Mouse (Mus musculus) bone marrow, adult 2 months (tissue): Measurements from ENCODE around the gene Olfr1450.

Experiments used
- CTCF ChIP-seq: fragments of 200-500 bp; IDR thresholded peaks from 2 replicates; pipeline ENCODE4 v1.5.1; 2011; ENCODE audit warnings: low read length, control low read depth; ENCODE audit not compliant: control insufficient read depth, insufficient read depth
- POLR2A ChIP-seq: fragments of 200-500 bp; IDR thresholded peaks from 2 replicates; pipeline ENCODE4 v1.6.1; 2011; ENCODE audit warnings: low read depth, mild to moderate bottlenecking, control low read depth, low read length, borderline replicate concordance; ENCODE audit not compliant: control insufficient read depth

GRCm38 (mm10) chr19:12903643-12904042 is 46.4 kb upstream of the Olfr1450 start, which contains the start of gene Olfr1447:
- TF ChIP-seq CTCF: no peak
- TF ChIP-seq POLR2A: no peak
